Mouse (Mus musculus) small intestine, adult 2 months (tissue): ENCODE data around the gene Rab6a.

Experiments
- CTCF ChIP-seq: fragments of 200-500 bp; IDR thresholded peaks from 2 replicates; pipeline ENCODE4 v1.5.1; 2012; ENCODE audit warnings: low read depth, mild to moderate bottlenecking, control low read depth, inconsistent platforms, low read length, moderate library complexity, mixed read lengths; ENCODE audit not compliant: insufficient replicate concordance, insufficient read length; ENCODE audit errors: extremely low read depth
- POLR2A ChIP-seq: fragments of 200-500 bp; IDR thresholded peaks from 2 replicates; pipeline ENCODE4 v1.6.1; 2012; ENCODE audit warnings: low read depth, mild to moderate bottlenecking, control low read depth, inconsistent platforms, low read length, moderate library complexity

DNA sequence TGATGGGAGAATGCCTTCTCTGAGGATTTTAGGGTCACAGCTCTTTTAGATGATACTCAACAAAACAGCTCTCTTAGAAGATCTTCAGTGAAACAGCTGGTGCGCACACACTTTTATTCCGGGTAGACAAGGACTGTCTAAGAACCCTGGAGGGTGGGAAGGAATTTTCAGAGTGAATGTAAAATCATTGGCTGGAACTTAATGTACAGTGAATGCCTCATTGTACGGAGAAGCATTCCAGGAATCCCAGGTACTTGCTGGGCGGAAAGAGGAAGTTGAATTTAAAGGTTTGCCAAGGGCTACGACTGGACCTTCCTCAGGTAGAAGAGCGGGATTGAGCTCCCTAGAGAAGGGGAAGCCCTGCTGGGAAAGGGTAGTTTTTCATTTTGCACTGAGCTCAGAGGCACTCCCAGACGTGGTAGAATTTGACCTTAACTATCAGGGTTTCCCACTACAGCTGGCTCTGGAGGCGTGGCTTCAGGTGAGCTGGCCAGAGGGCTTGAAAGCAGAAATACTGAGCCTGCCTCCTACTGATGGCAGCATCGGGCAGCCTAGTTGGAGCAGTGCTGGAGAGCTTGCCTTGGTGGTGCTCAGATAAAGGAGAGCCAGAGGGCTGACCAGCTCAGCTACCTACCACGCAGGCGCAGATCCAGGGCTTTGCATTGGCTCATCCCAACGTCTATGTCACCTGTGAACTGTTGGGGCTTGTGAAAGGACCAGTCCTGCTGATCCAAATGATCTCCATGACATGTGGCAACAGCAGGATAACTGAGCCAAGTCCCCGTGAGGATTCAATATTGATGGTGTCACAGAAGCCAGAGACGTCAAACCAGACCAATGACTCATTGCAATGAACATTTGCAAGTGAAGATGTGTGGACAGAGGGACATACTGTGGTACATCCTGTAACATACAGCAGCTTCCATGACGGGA lies 72.0 kb downstream of the Rab6a start:
- no peak for TF ChIP-seq CTCF
- TF ChIP-seq POLR2A: no peak
